Mouse (Mus musculus) kidney, adult 2 months (tissue): ENCODE measurements around the gene B020004J07Rik.

Experiments used
- CTCF ChIP-seq: fragments of 200-500 bp; conservative IDR thresholded peaks from 2 replicates; pipeline ENCODE4 v1.5.1; 2011; ENCODE audit warnings: low read depth, mild to moderate bottlenecking, control low read depth, low read length, moderate library complexity, mixed read lengths; ENCODE audit not compliant: insufficient read depth, insufficient read length
- POLR2A ChIP-seq: fragments of 200-500 bp; IDR thresholded peaks from one replicate; pipeline ENCODE4 v1.6.1; 2011; ENCODE audit warnings: low read depth, low read length, control low read depth

- TF ChIP-seq CTCF (no peak), POLR2A (no peak)
Observed at GRCm38 (mm10) chr4:101889377-101889776, 45.6 kb upstream of the B020004J07Rik start.
